9 mouse cellular contexts compared by ENCODE assay signal in the genomic region with DNA sequence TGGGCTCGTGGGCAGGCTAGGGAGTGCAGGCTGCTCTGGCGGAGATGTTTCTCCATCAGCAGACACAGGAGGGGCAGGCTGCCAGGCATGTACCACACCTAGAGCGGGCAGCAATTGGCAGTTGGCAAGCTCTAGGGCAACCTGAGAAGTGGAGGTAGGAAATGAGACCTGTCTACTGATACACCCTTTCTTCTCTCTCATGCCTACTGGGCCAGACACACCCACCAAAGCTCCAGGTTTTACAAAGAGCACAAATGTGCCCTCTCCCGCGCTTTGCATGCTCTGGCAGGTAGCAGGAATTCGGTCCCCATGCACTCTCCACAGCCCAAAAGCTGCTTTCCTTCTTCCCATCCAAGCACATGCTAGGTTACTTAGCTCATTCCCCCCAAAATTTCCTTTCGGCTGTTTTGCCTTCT. TPM values are rescaled to one million over a fixed set of nuclear protein-coding genes. Genes with fewer than 3 reads are reported as not detected.
DNase-seq lines count a peak whose midpoint lies in the region; ATAC-seq lines count a peak whose summit lies in the region.
"Had no signal": no experiment of that assay in that cellular context is flagged by ENCODE, and none has a peak within 500 bp of the region (broad histone marks: within the 10 kb centered on the region; RNA-seq: fewer than 3 reads in every experiment).

No protein-coding gene starts in this region.

- peak overlapping the region; percentile 82 for H3K4me2 ChIP-seq in heart, embryonic 13.5 days
- peak overlapping the region; percentile 46 for H3K4me2 ChIP-seq in stomach, embryonic 14.5 days (replicated peaks; ENCODE audit: low read depth, low read length)

- H3K4me3 ChIP-seq in heart, embryonic 13.5 days: peak overlapping the region; percentile 74
- peak overlapping the region; percentile 62 for H3K4me3 ChIP-seq in stomach, embryonic 14.5 days (ENCODE audit: low read depth, low read length)

- H3K36me3 ChIP-seq in heart, embryonic 13.5 days: peaks cover 13% of the 10 kb centered on the region
- peaks cover 7% of the 10 kb centered on the region; the same call in 1 of the 2 replicates for H3K36me3 ChIP-seq in stomach, embryonic 14.5 days (ENCODE audit: control insufficient read depth, insufficient read depth, low read length)
- H3K36me3 ChIP-seq: G1E had no signal

- peaks cover 24% of the 10 kb centered on the region for H3K4me1 ChIP-seq in heart, embryonic 13.5 days
- 0 out of 2 replicates have a peak, but pooled peaks cover 7% of the 10 kb centered on the region for H3K4me1 ChIP-seq in stomach, embryonic 14.5 days (ENCODE audit: control insufficient read depth, insufficient read depth, low read length)

- no peaks in the 10 kb centered on the region for H3K9me3 ChIP-seq in heart, embryonic 13.5 days
- H3K9me3 ChIP-seq in stomach, embryonic 14.5 days (ENCODE audit: control insufficient read depth, low read depth, low read length): no peaks in the 10 kb centered on the region
- H3K9me3 ChIP-seq: G1E had no signal

- 15% methylated on average over 7 of the region's 7 CpGs for WGBS in heart, embryonic 13.5 days
- 5% methylated on average over 7 of the region's 7 CpGs for WGBS in stomach, embryonic 14.5 days

- ATAC-seq in heart, embryonic 13.5 days (ENCODE audit: extremely low read depth, insufficient number of reproducible peaks, low FRiP score, low TSS enrichment): no peak
- ATAC-seq in frontal cortex, adult (ENCODE audit: low TSS enrichment): peak; percentile 50
- peak; percentile 61; the same call in 1 of the 2 replicates for ATAC-seq in stomach, embryonic 14.5 days (ENCODE audit: insufficient number of reproducible peaks, insufficient read depth, low FRiP score, low read depth)

- H3K27ac ChIP-seq in heart, embryonic 13.5 days (replicated peaks): peak overlapping the region; percentile 89
- H3K27ac ChIP-seq in stomach, embryonic 14.5 days (ENCODE audit: low read length): peak overlapping the region; percentile 94

- DNase-seq in heart, adult 8-10 months (ENCODE audit: low spot score): no peak
- DNase-seq in cerebellum, adult 9-10 months: peak; percentile 69
- peak; percentile 56 for DNase-seq in kidney, postnatal 10 days
- DNase-seq in lung, postnatal 4 days: peak; percentile 9 to 41
- DNase-seq in thymus, postnatal 4 days: no peak

- H3K27me3 ChIP-seq in heart, embryonic 13.5 days (replicated peaks): no peaks in the 10 kb centered on the region
- H3K27me3 ChIP-seq in stomach, embryonic 14.5 days (ENCODE audit: control insufficient read depth, insufficient read depth, low read length): no peaks in the 10 kb centered on the region

- H3K9ac ChIP-seq in heart, embryonic 13.5 days: peak overlapping the region; percentile 89
- H3K9ac ChIP-seq in stomach, embryonic 14.5 days (replicated peaks; ENCODE audit: low read depth, low read length): peak overlapping the region; percentile 49

RNA-seq across cellular contexts. Expression of gene Ptn, which starts 0.7 kb away (rescaled TPM):
- polyA plus RNA-seq in heart, embryonic 13.5 days (2015; fragmentation: Nextera tagmentation; extraction: Ambion mirVana): 328 and 358 TPM in 2 replicates
- total RNA-seq in heart, adult 8-10 months (2022): 1 to 10 TPM; 1.2 to 2.0 (median 1.7) TPM
- polyA plus RNA-seq in stomach, embryonic 14.5 days (2014; fragmentation: Nextera tagmentation; extraction: Ambion mirVana): 432 and 471 TPM in 2 replicates
- total RNA-seq: G1E had no signal
- polyA plus RNA-seq: G1E had no signal

Comparison
In these comparisons a context has a peak if more than half of its experiments do, and no peak if none do; other contexts are left out.
1. DNase-seq: peak in cerebellum, adult 9-10 months (single experiment), kidney, postnatal 10 days (single experiment) and lung, postnatal 4 days (2 of 2); none in heart, adult 8-10 months (single experiment) and thymus, postnatal 4 days (single experiment).